Mouse (Mus musculus): ENCODE measurements around the gene Srrt. TPM values are rescaled to one million over a fixed set of nuclear protein-coding genes. Genes with fewer than 3 reads are reported as not detected.

The Srrt gene
- polyA plus RNA-seq, 1 experiment from 2014 or later, result 88.1 TPM

GRCm38 (mm10) chr5:137348482-137349383 is 41.3 kb upstream of the Srrt start:
- WGBS, result under 1% methylated on average over 32 of the region's 33 CpGs
- Histone ChIP-seq H3K4me1 (ENCODE audit: control insufficient read depth, insufficient read depth, low read depth, low read length) (peaks cover 18% of the 10 kb centered on the region), H3K36me3 (ENCODE audit: control insufficient read depth, insufficient read depth, low read length) (no peaks in the 10 kb centered on the region), H3K9me3 (ENCODE audit: control insufficient read depth, low read length) (no peaks in the 10 kb centered on the region), H3K4me2 (ENCODE audit: low read length) (peak overlapping the region; percentile 81), H3K9ac (ENCODE audit: low read depth, low read length) (peak overlapping the region; percentile 2), H3K27me3 (replicated peaks; ENCODE audit: control insufficient read depth, insufficient read depth, low read length) (peaks cover 5% of the 10 kb centered on the region; the same call in 1 of the 2 replicates), H3K27ac (ENCODE audit: low read depth, low read length) (no peak overlapping the region; the same call in 1 of the 2 replicates), H3K4me3 (ENCODE audit: low read length) (peak overlapping the region; percentile 59)
- ATAC-seq, result no peak; the same call in 1 of the 2 replicates

GRCm38 (mm10) chr5:137347856-137348255 is 40.4 kb upstream of the Srrt start:
- H3K27ac ChIP-seq (ENCODE audit: low read depth, low read length), result no peak overlapping the region
- H3K9ac ChIP-seq (ENCODE audit: low read depth, low read length), result no peak overlapping the region
- no peak overlapping the region for H3K4me3 ChIP-seq (ENCODE audit: low read length)
- H3K27me3 ChIP-seq (replicated peaks; ENCODE audit: control insufficient read depth, insufficient read depth, low read length), result peaks cover 5% of the 10 kb centered on the region; the same call in 1 of the 2 replicates
- peaks cover 18% of the 10 kb centered on the region for H3K4me1 ChIP-seq (ENCODE audit: control insufficient read depth, insufficient read depth, low read depth, low read length)
- H3K4me2 ChIP-seq (ENCODE audit: low read length), result no peak overlapping the region
- no peak for ATAC-seq
- no peaks in the 10 kb centered on the region for H3K9me3 ChIP-seq (ENCODE audit: control insufficient read depth, low read length)
- 31% methylated on average over 7 of the region's 7 CpGs for WGBS
- no peaks in the 10 kb centered on the region for H3K36me3 ChIP-seq (ENCODE audit: control insufficient read depth, insufficient read depth, low read length)

GRCm38 (mm10) chr5:137346983-137347382 is 39.5 kb upstream of the Srrt start:
- Histone ChIP-seq H3K4me3 (ENCODE audit: low read length) (no peak overlapping the region), H3K27me3 (replicated peaks; ENCODE audit: control insufficient read depth, insufficient read depth, low read length) (peaks cover 5% of the 10 kb centered on the region; the same call in 1 of the 2 replicates)

GRCm38 (mm10) chr5:137346388-137346787 is 38.9 kb upstream of the Srrt start:
- Histone ChIP-seq H3K27ac (ENCODE audit: low read depth, low read length) (no peak overlapping the region), H3K9ac (ENCODE audit: low read depth, low read length) (no peak overlapping the region), H3K4me3 (ENCODE audit: low read length) (no peak overlapping the region), H3K4me1 (ENCODE audit: control insufficient read depth, insufficient read depth, low read depth, low read length) (peaks cover 15% of the 10 kb centered on the region), H3K27me3 (replicated peaks; ENCODE audit: control insufficient read depth, insufficient read depth, low read length) (peaks cover 5% of the 10 kb centered on the region; the same call in 1 of the 2 replicates), H3K36me3 (ENCODE audit: control insufficient read depth, insufficient read depth, low read length) (no peaks in the 10 kb centered on the region), H3K9me3 (ENCODE audit: control insufficient read depth, low read length) (no peaks in the 10 kb centered on the region), H3K4me2 (ENCODE audit: low read length) (no peak overlapping the region)
- 92% methylated on average over 1 of the region's 1 CpGs for WGBS
- ATAC-seq, result no peak

More at GRCm38 (mm10) chr5:137346983-137347382, 39.5 kb upstream of the Srrt start:
- no peak overlapping the region for H3K9ac ChIP-seq (ENCODE audit: low read depth, low read length)
- no peaks in the 10 kb centered on the region for H3K9me3 ChIP-seq (ENCODE audit: control insufficient read depth, low read length)
- no peak overlapping the region for H3K4me2 ChIP-seq (ENCODE audit: low read length)
- peaks cover 15% of the 10 kb centered on the region for H3K4me1 ChIP-seq (ENCODE audit: control insufficient read depth, insufficient read depth, low read depth, low read length)
- no peak overlapping the region for H3K27ac ChIP-seq (ENCODE audit: low read depth, low read length)
- 93% methylated on average over 4 of the region's 4 CpGs for WGBS
- no peaks in the 10 kb centered on the region for H3K36me3 ChIP-seq (ENCODE audit: control insufficient read depth, insufficient read depth, low read length)
- ATAC-seq, result no peak

- no peaks in the 10 kb centered on the region for H3K36me3 ChIP-seq (ENCODE audit: control insufficient read depth, insufficient read depth, low read length)
- H3K27me3 ChIP-seq (replicated peaks; ENCODE audit: control insufficient read depth, insufficient read depth, low read length), result peaks cover 5% of the 10 kb centered on the region; the same call in 1 of the 2 replicates
- H3K4me2 ChIP-seq (ENCODE audit: low read length), result no peak overlapping the region
- no peak for ATAC-seq
- H3K9me3 ChIP-seq (ENCODE audit: control insufficient read depth, low read length), result no peaks in the 10 kb centered on the region
- peaks cover 15% of the 10 kb centered on the region for H3K4me1 ChIP-seq (ENCODE audit: control insufficient read depth, insufficient read depth, low read depth, low read length)
- H3K27ac ChIP-seq (ENCODE audit: low read depth, low read length), result no peak overlapping the region
- no peak overlapping the region for H3K4me3 ChIP-seq (ENCODE audit: low read length)
- H3K9ac ChIP-seq (ENCODE audit: low read depth, low read length), result no peak overlapping the region
- WGBS, result 29% methylated on average over 9 of the region's 9 CpGs
Measured at GRCm38 (mm10) chr5:137345821-137346220, 38.3 kb upstream of the Srrt start.

GRCm38 (mm10) chr5:137343869-137344268 is 36.4 kb upstream of the Srrt start:
- no peaks in the 10 kb centered on the region for H3K36me3 ChIP-seq (ENCODE audit: control insufficient read depth, insufficient read depth, low read length)
- no peak overlapping the region for H3K27ac ChIP-seq (ENCODE audit: low read depth, low read length)
- no peak overlapping the region for H3K4me3 ChIP-seq (ENCODE audit: low read length)
- no peak for ATAC-seq
- no peak overlapping the region for H3K4me2 ChIP-seq (ENCODE audit: low read length)
- no peak overlapping the region for H3K9ac ChIP-seq (ENCODE audit: low read depth, low read length)
- H3K9me3 ChIP-seq (ENCODE audit: control insufficient read depth, low read length), result no peaks in the 10 kb centered on the region
- H3K4me1 ChIP-seq (ENCODE audit: control insufficient read depth, insufficient read depth, low read depth, low read length), result peaks cover 14% of the 10 kb centered on the region
- H3K27me3 ChIP-seq (replicated peaks; ENCODE audit: control insufficient read depth, insufficient read depth, low read length), result no peaks in the 10 kb centered on the region

GRCm38 (mm10) chr5:137343412-137343811 is 35.9 kb upstream of the Srrt start:
- peaks cover 10% of the 10 kb centered on the region for H3K4me1 ChIP-seq (ENCODE audit: control insufficient read depth, insufficient read depth, low read depth, low read length)
- H3K4me2 ChIP-seq (ENCODE audit: low read length), result no peak overlapping the region
- WGBS, result 98% methylated on average over 5 of the region's 5 CpGs
- no peaks in the 10 kb centered on the region for H3K36me3 ChIP-seq (ENCODE audit: control insufficient read depth, insufficient read depth, low read length)
- no peak overlapping the region for H3K4me3 ChIP-seq (ENCODE audit: low read length)
- no peak for ATAC-seq
- H3K27ac ChIP-seq (ENCODE audit: low read depth, low read length), result no peak overlapping the region
- H3K9ac ChIP-seq (ENCODE audit: low read depth, low read length), result no peak overlapping the region
- H3K27me3 ChIP-seq (replicated peaks; ENCODE audit: control insufficient read depth, insufficient read depth, low read length), result no peaks in the 10 kb centered on the region
- H3K9me3 ChIP-seq (ENCODE audit: control insufficient read depth, low read length), result no peaks in the 10 kb centered on the region

- H3K4me2 ChIP-seq (ENCODE audit: low read length), result no peak overlapping the region
- 83% methylated on average over 7 of the region's 7 CpGs for WGBS
- H3K36me3 ChIP-seq (ENCODE audit: control insufficient read depth, insufficient read depth, low read length), result no peaks in the 10 kb centered on the region
- no peak for ATAC-seq
- H3K4me3 ChIP-seq (ENCODE audit: low read length), result no peak overlapping the region
- no peak overlapping the region for H3K9ac ChIP-seq (ENCODE audit: low read depth, low read length)
- no peaks in the 10 kb centered on the region for H3K9me3 ChIP-seq (ENCODE audit: control insufficient read depth, low read length)
- peaks cover 10% of the 10 kb centered on the region for H3K4me1 ChIP-seq (ENCODE audit: control insufficient read depth, insufficient read depth, low read depth, low read length)
- no peak overlapping the region for H3K27ac ChIP-seq (ENCODE audit: low read depth, low read length)
- no peaks in the 10 kb centered on the region for H3K27me3 ChIP-seq (replicated peaks; ENCODE audit: control insufficient read depth, insufficient read depth, low read length)
Measured at GRCm38 (mm10) chr5:137342407-137343012, 35.0 kb upstream of the Srrt start.

GRCm38 (mm10) chr5:137340222-137340621 is 32.7 kb upstream of the Srrt start:
- Histone ChIP-seq H3K27ac (ENCODE audit: low read depth, low read length) (peak overlapping the region; percentile 80), H3K9me3 (ENCODE audit: control insufficient read depth, low read length) (no peaks in the 10 kb centered on the region), H3K4me3 (ENCODE audit: low read length) (no peak overlapping the region), H3K36me3 (ENCODE audit: control insufficient read depth, insufficient read depth, low read length) (no peaks in the 10 kb centered on the region), H3K4me1 (ENCODE audit: control insufficient read depth, insufficient read depth, low read depth, low read length) (peaks cover 10% of the 10 kb centered on the region), H3K27me3 (replicated peaks; ENCODE audit: control insufficient read depth, insufficient read depth, low read length) (no peaks in the 10 kb centered on the region), H3K4me2 (ENCODE audit: low read length) (peak overlapping the region; percentile 91; the same call in 1 of the 2 replicates), H3K9ac (ENCODE audit: low read depth, low read length) (peak overlapping the region; percentile 67)
- whole genome bisulfite sequencing, result 77% methylated on average over 6 of the region's 6 CpGs
- ATAC-seq, result no peak
